Mouse (Mus musculus): ENCODE data around the gene 0610009B22Rik. TPM values are rescaled to one million over a fixed set of nuclear protein-coding genes. Genes with fewer than 3 reads are reported as not detected.
A peak's percentile ranks its signal among the peaks of the same experiment; 100 is the strongest.

The 0610009B22Rik gene
- polyA plus RNA-seq, 1 experiment from 2014 or later: 35.2 TPM

DNA sequence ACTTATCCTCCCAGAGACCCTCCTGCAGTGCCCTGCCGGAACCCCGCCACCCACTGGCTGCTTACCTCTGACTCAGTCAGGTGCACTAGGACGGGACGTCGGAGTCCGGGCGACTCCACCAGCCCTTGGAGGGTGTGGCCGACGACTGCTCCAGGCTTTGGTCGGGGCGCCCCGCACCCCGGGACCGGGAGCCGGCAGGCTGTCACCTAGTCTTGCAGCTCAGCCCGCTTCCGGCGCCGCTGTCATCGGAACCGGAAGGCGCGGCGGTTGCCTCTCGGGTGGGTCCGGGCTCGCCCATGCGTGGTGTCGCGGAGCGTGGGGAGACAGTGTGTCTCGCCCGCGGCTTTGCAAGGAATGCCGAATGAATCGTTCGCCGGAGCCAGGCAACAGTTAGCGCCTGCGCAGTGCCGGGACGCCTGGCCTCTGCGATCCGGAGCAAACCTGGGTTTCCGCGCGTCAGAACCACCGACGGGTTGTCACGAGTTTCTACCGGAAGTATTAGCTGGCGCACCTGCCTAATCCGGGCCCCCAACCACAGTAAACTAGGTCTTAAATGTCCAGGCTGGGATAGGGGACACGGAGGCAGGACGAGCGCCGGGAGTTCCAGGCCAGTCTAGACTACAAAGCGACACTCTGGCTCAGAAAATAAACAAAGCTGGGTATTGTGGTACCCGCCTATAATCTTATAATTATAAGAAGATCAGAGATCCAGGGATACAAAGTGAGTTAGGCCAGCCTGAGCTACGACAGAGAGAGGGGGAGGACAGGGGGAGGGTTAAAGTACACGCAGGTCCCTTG lies 53.0 kb downstream of the 0610009B22Rik start, which contains the start of gene Rmnd5b:
Gene Rmnd5b, minus strand, starts transcription at position 372 of the 798 bp plus-strand sequence.
- Histone ChIP-seq H3K27me3 (peaks cover 6% of the 10 kb centered on the region; the same call in 1 of the 2 replicates), H3K9me3 (replicated peaks) (no peaks in the 10 kb centered on the region), H3K4me2 (peak within 1 kb of the TSS; percentile 84), H3K27ac (replicated peaks) (peak within 1 kb of the TSS; percentile 87), H3K36me3 (replicated peaks) (0 out of 2 replicates have a peak, but pooled peaks cover 5% of the 10 kb centered on the region), H3K9ac (peak within 1 kb of the TSS; percentile 63), H3K4me3 (replicated peaks) (peak within 1 kb of the TSS; percentile 74), H3K4me1 (replicated peaks) (peaks cover 53% of the 10 kb centered on the region)
- under 1% methylated on average over 61 of the region's 61 CpGs for WGBS (ENCODE audit: insufficient replicate concordance)
- peak; percentile 82 for ATAC-seq (ENCODE audit: insufficient read depth)

Other genes with a start within 250 kb of the 0610009B22Rik start
- 11.8 and 12.0 TPM in 2 replicates for gene Phykpl, start 104.1 kb downstream of the 0610009B22Rik start, polyA plus RNA-seq (2015; fragmentation: Nextera tagmentation; extraction: Ambion mirVana)
- gene Hnrnpab, start 82.0 kb downstream of the 0610009B22Rik start, polyA plus RNA-seq (2015; fragmentation: Nextera tagmentation; extraction: Ambion mirVana): 171 and 173 TPM in 2 replicates
- 92.3 and 95.6 TPM in 2 replicates for gene Nhp2, start 69.1 kb downstream of the 0610009B22Rik start, polyA plus RNA-seq (2015; fragmentation: Nextera tagmentation; extraction: Ambion mirVana)
- gene Rmnd5b, start 53.0 kb downstream of the 0610009B22Rik start, polyA plus RNA-seq (2015; fragmentation: Nextera tagmentation; extraction: Ambion mirVana): 20.0 and 21.1 TPM in 2 replicates
- 2.9 TPM in 2 replicates for gene N4bp3, start 38.0 kb downstream of the 0610009B22Rik start, polyA plus RNA-seq (2015; fragmentation: Nextera tagmentation; extraction: Ambion mirVana)
- 0.36 and 0.60 TPM in 2 replicates for gene D930048N14Rik, start 37.9 kb downstream of the 0610009B22Rik start, polyA plus RNA-seq (2015; fragmentation: Nextera tagmentation; extraction: Ambion mirVana)
- 7.0 and 7.3 TPM in 2 replicates for gene Sec24a, start 74.8 kb upstream of the 0610009B22Rik start, polyA plus RNA-seq (2015; fragmentation: Nextera tagmentation; extraction: Ambion mirVana)
- 73.7 and 77.0 TPM in 2 replicates for gene Sar1b, start 74.8 kb upstream of the 0610009B22Rik start, polyA plus RNA-seq (2015; fragmentation: Nextera tagmentation; extraction: Ambion mirVana)
- 0.69 and 0.83 TPM in 2 replicates for gene Jade2, start 168.8 kb upstream of the 0610009B22Rik start, polyA plus RNA-seq (2015; fragmentation: Nextera tagmentation; extraction: Ambion mirVana)